Mouse (Mus musculus): ENCODE data around the gene Ctrl.

Ctrl gene

DNA sequence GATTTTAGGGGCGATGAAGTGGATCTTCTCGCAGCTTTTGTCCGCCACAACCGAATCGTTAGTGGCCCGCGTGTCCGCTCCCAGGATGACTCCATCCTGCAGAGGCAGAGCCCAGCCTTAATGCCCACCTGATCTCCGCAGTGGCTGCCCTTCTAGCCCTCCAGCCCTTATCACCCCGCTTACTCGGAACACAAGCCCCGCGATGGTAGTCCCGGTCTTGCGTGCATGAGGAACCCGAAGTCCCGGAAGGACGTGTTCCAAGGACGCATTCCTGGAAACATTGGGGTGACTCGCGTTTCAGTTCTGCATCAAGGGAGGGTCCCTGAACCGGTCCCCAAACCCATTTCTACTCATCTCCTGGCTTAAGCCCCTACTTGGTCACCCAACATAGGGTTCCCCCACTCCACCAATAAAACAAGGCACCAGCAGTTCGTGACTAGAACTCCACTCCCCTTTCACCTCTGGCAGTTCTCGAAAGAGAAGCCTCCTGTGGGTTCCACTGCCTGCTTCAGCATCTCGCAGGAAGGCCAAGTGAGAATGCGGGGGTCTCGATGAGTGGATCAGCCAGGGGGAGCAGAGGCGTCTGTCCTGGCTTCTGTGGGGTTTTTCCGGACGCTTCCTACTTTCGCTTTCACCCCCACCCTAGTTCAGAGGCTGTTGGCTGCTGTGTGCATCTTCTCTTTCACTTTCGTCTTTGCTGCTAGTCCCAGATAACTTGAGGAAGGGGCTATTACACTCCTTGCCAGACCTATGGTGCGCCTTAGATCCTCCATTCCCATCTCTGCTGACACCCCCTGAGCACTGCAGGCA lies 4.0 kb upstream of the Ctrl start:
- peak; percentile 67 for DNase-seq

DNA sequence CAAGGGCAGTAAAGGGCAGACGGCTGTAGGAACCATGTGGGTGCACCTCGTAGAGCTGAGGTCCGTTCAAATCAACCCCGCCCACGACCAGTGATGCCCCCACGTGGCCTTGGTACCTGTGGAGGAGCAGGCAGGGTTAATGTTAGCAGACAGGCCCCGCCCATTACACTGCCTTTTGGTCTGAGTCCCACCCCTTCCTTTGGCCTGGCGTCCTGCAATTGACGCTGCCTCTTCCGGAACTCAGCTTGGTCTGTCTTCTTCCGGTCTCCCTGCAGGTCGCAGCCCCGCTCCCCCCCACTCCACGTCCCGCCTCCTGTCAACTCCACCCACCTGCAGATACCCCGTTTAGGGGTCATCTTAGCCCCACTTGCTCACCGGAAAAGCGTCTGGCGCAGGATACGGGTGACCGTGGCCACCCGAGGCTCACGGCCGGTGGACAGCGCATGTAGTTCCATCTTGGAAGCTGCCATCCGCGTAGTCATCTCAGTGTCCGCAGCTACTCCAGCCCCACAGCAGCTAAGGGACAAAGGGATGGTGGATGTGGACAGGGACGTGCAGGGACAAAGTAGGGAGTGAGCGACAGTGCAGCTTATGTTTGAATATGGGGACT lies 3.3 kb upstream of the Ctrl start:
- DNase-seq, result peak; percentile 91

DNA sequence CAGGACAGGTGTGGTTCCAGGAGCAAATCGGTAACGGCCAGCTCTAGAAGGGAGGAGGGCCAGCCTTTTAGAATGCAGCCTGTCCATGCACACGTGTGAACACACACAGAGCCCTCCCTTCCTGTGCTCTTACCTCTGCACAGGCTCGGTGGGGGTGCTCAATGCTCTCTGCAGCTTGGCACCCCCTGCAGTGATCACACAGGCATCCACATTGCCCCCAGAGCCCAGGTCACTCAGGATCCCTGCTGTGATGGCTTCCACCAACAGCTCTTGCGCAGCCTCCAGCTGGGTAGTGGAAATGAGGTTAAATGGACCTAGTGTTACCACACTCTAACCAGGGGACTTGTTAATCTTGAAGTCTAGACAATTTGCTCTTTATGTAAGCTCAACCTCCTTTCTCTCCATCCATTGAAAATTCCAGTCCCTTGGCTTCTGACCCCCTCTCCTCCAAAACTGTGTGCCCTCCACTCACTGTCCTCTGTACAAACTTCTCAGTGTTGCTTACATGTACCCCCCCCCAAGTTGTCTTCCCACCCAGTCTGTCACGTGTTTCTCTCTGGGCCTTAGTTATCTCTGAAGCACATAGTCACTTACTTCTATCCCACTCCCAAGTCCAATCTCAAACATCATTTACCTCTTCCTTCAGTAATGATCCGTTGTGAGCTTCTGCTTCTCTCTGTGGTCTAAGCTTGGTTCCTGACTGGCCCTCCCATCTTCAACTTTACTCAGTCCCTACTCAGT lies 2.4 kb upstream of the Ctrl start:
- no peak for DNase-seq

GRCm38 (mm10) chr8:105935105-105935504 lies 1.4 kb upstream of the Ctrl start:
- no peak for DNase-seq

- no peak for DNase-seq
Observed at GRCm38 (mm10) chr8:105932525-105932924, 1.1 kb downstream of the Ctrl start.

DNA sequence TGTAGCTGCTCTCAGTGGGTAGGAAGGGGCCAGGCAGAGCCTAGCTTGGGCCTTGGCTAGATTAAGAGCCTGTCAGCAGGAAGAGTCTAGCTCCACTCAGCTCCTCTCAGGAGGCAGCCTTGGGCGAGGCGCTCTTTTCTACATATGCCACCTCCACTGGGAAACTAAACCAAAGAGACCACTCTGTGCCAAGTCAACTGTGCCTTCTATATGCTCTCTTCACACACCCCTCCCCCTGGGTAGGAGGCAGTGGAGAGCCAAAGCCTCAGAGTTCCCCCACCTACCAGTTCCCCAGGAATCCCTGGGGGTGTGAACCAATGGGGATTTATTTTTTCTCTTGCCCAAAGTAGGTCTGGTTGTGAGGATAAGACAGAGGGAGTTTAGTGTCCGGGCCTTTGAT lies 2.4 kb downstream of the Ctrl start:
- no peak for DNase-seq

DNA sequence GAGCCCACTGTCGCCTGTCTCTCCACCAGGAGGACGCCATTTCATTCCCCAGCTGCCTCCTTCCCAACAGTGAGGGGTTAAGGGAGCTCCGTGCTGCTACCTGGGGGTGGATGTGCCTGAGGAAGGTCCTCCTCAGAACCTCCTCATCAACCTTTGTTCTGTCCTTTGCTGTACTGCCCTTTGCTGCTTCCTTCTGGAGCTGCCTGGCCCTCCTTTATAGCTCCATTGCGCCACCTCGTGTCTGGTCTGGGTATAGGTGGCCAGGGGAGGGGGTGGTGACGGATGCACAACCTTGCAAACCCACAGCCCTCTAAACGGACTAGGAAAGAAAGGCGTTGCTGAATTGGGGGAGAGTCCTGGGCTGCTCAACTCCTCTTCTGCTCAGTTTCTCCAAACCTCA lies 3.1 kb downstream of the Ctrl start:
- DNase-seq, result peak; percentile 84

- no peak for DNase-seq
Observed at GRCm38 (mm10) chr8:105925123-105925522, 8.5 kb downstream of the Ctrl start.

DNA sequence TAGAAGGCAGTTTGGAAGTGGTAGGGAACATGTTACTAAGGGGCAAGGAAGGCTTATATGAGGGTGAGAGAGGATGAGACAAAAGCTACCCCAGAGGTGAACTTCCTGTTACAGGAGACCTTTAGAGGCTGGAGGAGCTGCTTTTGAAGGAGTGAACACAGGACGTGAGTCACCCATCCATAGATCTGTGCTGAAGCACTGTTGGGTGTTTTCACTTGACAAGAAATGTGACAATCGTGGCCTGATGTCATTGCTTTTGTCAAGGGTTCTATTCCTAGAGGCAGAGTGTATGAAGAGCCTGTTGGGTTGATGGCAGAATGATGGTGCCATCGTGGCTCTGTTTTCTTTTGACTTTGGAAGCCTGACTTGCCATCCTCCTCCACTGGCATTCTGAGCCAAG lies 14.3 kb downstream of the Ctrl start:
- DNase-seq, result no peak

DNA sequence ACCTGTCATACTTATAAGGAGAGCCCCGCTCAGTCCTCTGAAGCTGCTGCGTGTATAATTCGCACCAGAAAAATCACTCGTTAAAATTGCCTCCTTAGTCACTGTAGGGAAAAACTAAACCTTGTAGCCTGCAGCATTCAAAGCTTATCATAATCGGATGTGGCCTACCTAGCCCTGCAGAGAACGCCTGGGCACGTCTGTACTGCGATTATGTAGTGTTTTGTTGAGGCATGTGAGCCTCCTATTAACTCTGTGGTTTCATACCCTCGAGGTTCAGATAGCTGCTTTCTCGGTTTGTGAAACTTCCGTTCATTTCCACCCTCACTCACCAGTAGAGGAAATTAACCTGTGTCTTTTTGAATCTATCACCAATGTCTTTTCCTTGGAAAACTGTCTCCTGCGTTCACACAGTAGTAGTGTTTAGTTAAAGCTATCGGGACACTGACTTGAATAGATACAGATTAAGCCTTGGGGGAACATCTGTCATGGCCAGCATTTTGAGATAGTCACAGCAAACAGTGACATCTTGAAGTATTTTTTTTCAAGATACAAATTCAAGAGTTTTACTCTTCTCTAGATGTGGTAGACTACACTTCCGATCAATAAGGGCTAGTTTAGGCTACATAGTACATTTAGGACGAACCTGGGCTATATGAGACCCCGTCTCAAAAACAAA lies 32.6 kb downstream of the Ctrl start:
- DNase-seq, result no peak

GRCm38 (mm10) chr8:105900180-105900940 lies 33.3 kb downstream of the Ctrl start, which contains the start of gene Pskh1:
Pskh1 (plus strand) TSS chr8:105900441.
- peak; percentile 94 for DNase-seq

DNA sequence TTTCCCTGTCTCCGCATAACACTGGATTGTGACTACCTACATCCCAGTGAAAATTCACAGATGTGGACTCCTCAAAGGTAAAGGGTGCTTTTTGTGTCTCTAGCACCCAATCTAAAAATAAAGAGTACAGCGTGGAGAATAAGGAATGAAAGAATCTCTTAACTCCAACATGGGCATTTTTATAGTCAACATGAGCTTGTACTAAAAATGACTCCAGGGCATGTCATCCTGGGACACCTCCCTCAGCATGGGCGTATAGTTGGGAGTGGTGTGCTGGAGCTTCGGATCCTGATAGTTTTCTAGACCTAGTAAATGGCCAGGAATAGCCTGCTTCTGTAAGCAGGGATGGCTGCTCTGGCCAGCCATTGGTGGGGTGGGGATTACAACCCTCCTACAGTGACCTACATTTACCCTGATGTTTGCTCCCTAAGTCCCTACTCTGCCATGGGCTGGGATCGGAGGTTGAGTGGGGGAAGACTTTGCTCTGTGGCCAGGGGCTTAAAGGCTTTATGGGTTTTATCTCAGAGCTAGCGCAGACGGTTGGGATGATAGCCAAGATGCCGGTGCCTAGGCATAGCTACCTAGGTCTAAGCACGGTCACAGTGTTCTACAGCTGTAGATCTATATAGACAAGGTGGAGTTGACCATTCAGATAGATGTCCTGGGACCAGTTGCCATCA lies 35.7 kb downstream of the Ctrl start:
- DNase-seq, result no peak

DNA sequence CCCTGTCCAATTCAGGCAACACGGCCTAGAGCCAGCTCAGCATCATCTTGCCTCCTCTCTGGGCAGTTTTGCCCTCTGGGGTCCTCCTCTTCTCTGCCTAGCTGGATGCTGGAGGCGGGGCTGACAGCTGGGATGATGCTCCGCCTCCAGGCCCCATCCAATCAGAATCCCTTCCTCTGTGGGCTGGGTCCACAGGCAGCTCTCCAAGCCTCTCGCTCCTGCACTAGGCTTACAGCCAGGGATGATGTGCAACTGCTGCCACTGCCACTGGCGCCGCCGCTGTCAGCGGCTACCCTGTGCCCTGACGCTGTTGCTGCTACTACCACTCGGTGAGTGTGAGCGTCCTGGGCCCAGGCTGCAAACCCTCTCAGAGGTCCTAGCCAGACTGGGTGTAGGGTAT lies 40.3 kb downstream of the Ctrl start, which contains the start of gene Nrn1l:
Gene Nrn1l, plus strand, starts transcription at position 229 of the 400 bp plus-strand sequence.
- peak; percentile 63 for DNase-seq

DNA sequence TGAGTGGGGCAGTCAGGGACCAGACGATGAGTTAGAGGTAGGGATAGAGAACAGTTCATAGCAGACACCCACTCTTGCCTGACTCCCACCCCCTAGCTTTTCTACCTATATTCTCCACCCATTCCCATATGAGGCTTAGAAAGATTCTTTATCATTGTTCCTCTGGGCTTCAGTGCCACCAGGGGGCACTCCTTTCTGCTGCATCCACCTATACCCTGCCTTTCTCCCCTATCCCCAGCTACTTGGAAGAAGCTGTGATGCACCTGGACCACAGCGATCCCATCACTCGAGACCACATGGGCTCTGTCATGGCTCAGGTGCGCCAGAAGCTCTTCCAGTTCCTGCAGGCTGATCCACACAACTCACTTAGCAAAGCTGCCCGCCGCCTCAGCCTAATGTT lies 41.2 kb downstream of the Ctrl start:
- DNase-seq, result peak; percentile 31

GRCm38 (mm10) chr8:105890870-105891269 lies 42.8 kb downstream of the Ctrl start:
- no peak for DNase-seq

- DNase-seq, result no peak
Observed at GRCm38 (mm10) chr8:105889756-105890465, 43.8 kb downstream of the Ctrl start.

Measured in kidney, adult 18-20 months (tissue).